Mouse (Mus musculus): ENCODE data around the gene Vwa3b. TPM values are rescaled to one million over a fixed set of nuclear protein-coding genes. Genes with fewer than 3 reads are reported as not detected.

The Vwa3b gene
- polyA plus RNA-seq, 1 experiment: 10.8 TPM

DNA sequence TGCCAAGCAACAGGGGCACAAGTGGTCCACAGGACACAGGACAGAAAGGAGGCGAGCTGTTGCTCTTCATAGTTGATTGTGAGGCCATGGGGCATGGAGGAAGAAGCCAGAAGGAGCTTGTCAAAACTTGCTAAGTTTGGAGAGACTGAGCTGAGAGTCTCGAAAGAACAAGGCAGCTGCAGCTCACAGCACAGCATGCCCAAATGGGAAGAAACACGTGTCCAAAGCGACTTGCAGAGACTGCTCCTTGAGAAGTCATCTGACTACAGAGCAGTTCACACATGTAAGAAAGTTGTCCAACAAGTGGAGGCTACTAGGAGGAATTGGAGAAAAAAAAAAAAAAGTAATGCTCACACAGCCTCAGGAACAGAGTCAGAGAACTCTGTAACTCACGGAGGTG is 62.8 kb downstream of the Vwa3b start:
- no peak overlapping the region for H3K27ac ChIP-seq (ENCODE audit: insufficient read depth, low read length)
- H3K9me3 ChIP-seq (replicated peaks; ENCODE audit: control insufficient read depth, insufficient read depth, low read length, poor library complexity, severe bottlenecking): no peaks in the 10 kb centered on the region
- H3K9ac ChIP-seq (ENCODE audit: low read depth, poor library complexity, severe bottlenecking): no peak overlapping the region
- H3K27me3 ChIP-seq (ENCODE audit: control insufficient read depth, insufficient read depth, low read length, poor library complexity, severe bottlenecking): no peaks in the 10 kb centered on the region
- TF ChIP-seq CTCF (IDR thresholded peaks at IDR 0.05; ENCODE audit: low read depth, low read length): no peak
- no peak for TF ChIP-seq EP300 (IDR thresholded peaks at IDR 0.05; ENCODE audit: insufficient read depth, low read depth, low read length)
- no peak for TF ChIP-seq POLR2A (IDR thresholded peaks at IDR 0.05; ENCODE audit: insufficient read depth, low read length)
- no peaks in the 10 kb centered on the region for H3K36me3 ChIP-seq (ENCODE audit: control insufficient read depth, insufficient read depth, low read length, poor library complexity, severe bottlenecking)
- peaks cover 12% of the 10 kb centered on the region for H3K4me1 ChIP-seq (ENCODE audit: control insufficient read depth, insufficient read depth, low read length)
- no peak overlapping the region for H3K4me3 ChIP-seq (ENCODE audit: low read depth, low read length)

DNA sequence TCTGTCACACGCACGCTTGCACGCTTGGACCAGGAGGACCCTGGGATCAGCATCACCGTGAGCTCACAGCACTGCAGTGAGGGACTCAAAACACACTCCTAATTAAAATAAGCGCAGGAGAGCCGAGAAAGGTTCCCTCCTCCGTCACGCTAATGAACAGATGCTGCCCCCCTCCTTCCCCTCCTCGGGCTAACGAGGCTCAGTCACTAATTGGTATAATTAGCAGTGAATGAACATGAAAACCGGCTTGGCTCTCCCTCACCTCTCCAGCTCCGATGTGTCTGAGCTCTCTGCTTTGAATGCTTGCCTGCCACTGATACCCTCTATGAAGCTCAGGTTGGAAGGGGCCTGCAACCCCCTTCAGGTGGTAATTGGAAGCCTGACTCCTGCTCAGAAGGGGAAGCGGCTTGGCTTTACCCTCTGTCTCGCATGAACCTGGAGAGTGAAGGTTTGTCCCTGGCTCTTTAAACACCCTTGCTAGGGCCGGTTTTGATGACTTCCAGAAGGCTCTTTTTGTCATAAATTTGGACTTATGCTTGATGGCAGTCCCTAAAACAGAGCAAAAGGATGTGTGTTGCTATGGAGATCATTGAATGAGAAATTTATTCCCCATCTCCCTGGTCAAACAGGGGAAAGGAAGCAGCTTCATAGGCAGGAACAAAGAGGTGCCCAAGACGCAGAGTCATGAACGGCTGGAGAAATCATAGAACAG is 71.1 kb downstream of the Vwa3b start:
- no peaks in the 10 kb centered on the region for H3K27me3 ChIP-seq (ENCODE audit: control insufficient read depth, insufficient read depth, low read length, poor library complexity, severe bottlenecking)
- no peak overlapping the region for H3K9ac ChIP-seq (ENCODE audit: low read depth, poor library complexity, severe bottlenecking)
- peaks cover 5% of the 10 kb centered on the region for H3K4me1 ChIP-seq (ENCODE audit: control insufficient read depth, insufficient read depth, low read length)
- H3K36me3 ChIP-seq (ENCODE audit: control insufficient read depth, insufficient read depth, low read length, poor library complexity, severe bottlenecking): no peaks in the 10 kb centered on the region
- no peaks in the 10 kb centered on the region for H3K9me3 ChIP-seq (replicated peaks; ENCODE audit: control insufficient read depth, insufficient read depth, low read length, poor library complexity, severe bottlenecking)
- no peak overlapping the region for H3K4me3 ChIP-seq (ENCODE audit: low read depth, low read length)
- no peak for TF ChIP-seq EP300 (IDR thresholded peaks at IDR 0.05; ENCODE audit: insufficient read depth, low read depth, low read length)
- TF ChIP-seq POLR2A (IDR thresholded peaks at IDR 0.05; ENCODE audit: insufficient read depth, low read length): no peak
- TF ChIP-seq CTCF (IDR thresholded peaks at IDR 0.05; ENCODE audit: low read depth, low read length): no peak
- H3K27ac ChIP-seq (ENCODE audit: insufficient read depth, low read length): no peak overlapping the region

DNA sequence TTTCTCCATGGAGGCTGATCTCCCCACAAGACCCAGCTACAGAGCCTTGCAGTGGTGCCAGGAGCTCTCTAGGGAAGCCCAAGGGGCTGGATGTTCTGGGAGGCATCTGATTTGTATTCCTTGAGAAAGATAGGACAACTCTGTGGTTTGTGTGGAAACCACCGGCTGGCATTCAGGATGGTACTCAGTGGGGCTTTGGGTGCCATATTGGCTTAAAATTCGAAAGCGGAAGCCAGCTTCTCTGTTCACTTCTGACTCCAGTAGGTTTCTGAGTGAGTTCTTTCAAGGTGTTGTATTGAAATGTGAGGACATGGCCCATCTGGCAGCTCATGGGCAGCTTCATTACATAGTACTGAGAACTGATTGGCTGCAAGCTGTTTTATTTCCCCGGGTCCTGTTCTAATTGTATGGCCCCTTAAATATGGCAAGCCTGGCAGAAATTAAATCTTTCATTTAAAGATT is 71.7 kb downstream of the Vwa3b start:
- H3K4me1 ChIP-seq (ENCODE audit: control insufficient read depth, insufficient read depth, low read length): peaks cover 5% of the 10 kb centered on the region
- TF ChIP-seq CTCF (IDR thresholded peaks at IDR 0.05; ENCODE audit: low read depth, low read length) (no peak), POLR2A (IDR thresholded peaks at IDR 0.05; ENCODE audit: insufficient read depth, low read length) (no peak), EP300 (IDR thresholded peaks at IDR 0.05; ENCODE audit: insufficient read depth, low read depth, low read length) (no peak)
- H3K9me3 ChIP-seq (replicated peaks; ENCODE audit: control insufficient read depth, insufficient read depth, low read length, poor library complexity, severe bottlenecking): no peaks in the 10 kb centered on the region
- H3K36me3 ChIP-seq (ENCODE audit: control insufficient read depth, insufficient read depth, low read length, poor library complexity, severe bottlenecking): no peaks in the 10 kb centered on the region
- H3K27ac ChIP-seq (ENCODE audit: insufficient read depth, low read length): no peak overlapping the region
- no peaks in the 10 kb centered on the region for H3K27me3 ChIP-seq (ENCODE audit: control insufficient read depth, insufficient read depth, low read length, poor library complexity, severe bottlenecking)
- H3K9ac ChIP-seq (ENCODE audit: low read depth, poor library complexity, severe bottlenecking): no peak overlapping the region
- H3K4me3 ChIP-seq (ENCODE audit: low read depth, low read length): no peak overlapping the region

DNA sequence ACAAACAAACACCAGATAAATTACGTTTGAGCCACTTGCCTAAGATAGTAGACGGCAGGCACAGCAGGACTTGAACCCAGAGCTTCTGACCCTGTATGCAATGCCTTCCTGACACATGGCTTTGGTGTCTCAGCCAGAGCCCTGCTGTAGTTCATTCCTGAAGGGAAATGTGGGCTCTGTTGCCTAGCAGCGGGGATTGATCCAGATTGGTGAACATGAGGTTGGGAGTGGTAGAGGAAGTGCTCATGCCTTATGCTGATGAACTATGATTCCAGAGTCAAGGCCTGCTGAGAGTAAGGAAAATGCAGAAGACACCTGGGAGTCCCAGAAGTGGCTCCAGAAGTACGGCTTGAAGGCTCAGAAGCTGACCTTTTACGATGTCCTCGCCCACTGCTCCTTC is 74.0 kb downstream of the Vwa3b start:
- Histone ChIP-seq H3K27ac (ENCODE audit: insufficient read depth, low read length) (peak overlapping the region; percentile 29), H3K4me3 (ENCODE audit: low read depth, low read length) (peak overlapping the region; percentile 88), H3K36me3 (ENCODE audit: control insufficient read depth, insufficient read depth, low read length, poor library complexity, severe bottlenecking) (no peaks in the 10 kb centered on the region), H3K4me1 (ENCODE audit: control insufficient read depth, insufficient read depth, low read length) (peaks cover 5% of the 10 kb centered on the region), H3K9me3 (replicated peaks; ENCODE audit: control insufficient read depth, insufficient read depth, low read length, poor library complexity, severe bottlenecking) (no peaks in the 10 kb centered on the region), H3K9ac (ENCODE audit: low read depth, poor library complexity, severe bottlenecking) (peak overlapping the region; percentile 85), H3K27me3 (ENCODE audit: control insufficient read depth, insufficient read depth, low read length, poor library complexity, severe bottlenecking) (no peaks in the 10 kb centered on the region)
- TF ChIP-seq POLR2A (IDR thresholded peaks at IDR 0.05; ENCODE audit: insufficient read depth, low read length) (no peak), EP300 (IDR thresholded peaks at IDR 0.05; ENCODE audit: insufficient read depth, low read depth, low read length) (no peak), CTCF (IDR thresholded peaks at IDR 0.05; ENCODE audit: low read depth, low read length) (no peak)

DNA sequence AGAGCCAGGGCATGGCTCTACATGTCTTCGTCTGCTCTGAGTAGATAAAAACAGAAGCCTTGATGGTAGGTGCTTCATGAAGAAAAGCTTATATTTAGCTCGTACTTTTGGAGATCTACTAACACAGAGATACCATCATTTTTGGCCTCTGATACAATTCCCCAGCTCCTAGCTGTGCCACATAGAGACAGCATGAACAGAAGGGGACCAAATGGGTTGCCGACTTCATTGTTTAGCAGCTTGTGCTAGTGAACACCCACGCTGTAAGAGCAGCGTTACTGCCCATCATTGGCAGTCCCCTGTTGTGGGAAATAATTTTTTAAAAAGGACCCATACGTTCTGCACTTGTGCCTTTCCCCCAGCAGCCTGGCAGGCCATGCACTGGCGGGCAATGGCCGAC is 74.6 kb downstream of the Vwa3b start:
- Histone ChIP-seq H3K4me1 (ENCODE audit: control insufficient read depth, insufficient read depth, low read length) (peaks cover 5% of the 10 kb centered on the region), H3K27me3 (ENCODE audit: control insufficient read depth, insufficient read depth, low read length, poor library complexity, severe bottlenecking) (no peaks in the 10 kb centered on the region), H3K9ac (ENCODE audit: low read depth, poor library complexity, severe bottlenecking) (peak overlapping the region; percentile 85), H3K9me3 (replicated peaks; ENCODE audit: control insufficient read depth, insufficient read depth, low read length, poor library complexity, severe bottlenecking) (no peaks in the 10 kb centered on the region), H3K36me3 (ENCODE audit: control insufficient read depth, insufficient read depth, low read length, poor library complexity, severe bottlenecking) (no peaks in the 10 kb centered on the region), H3K27ac (ENCODE audit: insufficient read depth, low read length) (peak overlapping the region; percentile 29), H3K4me3 (ENCODE audit: low read depth, low read length) (peak overlapping the region; percentile 88)
- TF ChIP-seq CTCF (IDR thresholded peaks at IDR 0.05; ENCODE audit: low read depth, low read length) (no peak), POLR2A (IDR thresholded peaks at IDR 0.05; ENCODE audit: insufficient read depth, low read length) (no peak), EP300 (IDR thresholded peaks at IDR 0.05; ENCODE audit: insufficient read depth, low read depth, low read length) (no peak)

DNA sequence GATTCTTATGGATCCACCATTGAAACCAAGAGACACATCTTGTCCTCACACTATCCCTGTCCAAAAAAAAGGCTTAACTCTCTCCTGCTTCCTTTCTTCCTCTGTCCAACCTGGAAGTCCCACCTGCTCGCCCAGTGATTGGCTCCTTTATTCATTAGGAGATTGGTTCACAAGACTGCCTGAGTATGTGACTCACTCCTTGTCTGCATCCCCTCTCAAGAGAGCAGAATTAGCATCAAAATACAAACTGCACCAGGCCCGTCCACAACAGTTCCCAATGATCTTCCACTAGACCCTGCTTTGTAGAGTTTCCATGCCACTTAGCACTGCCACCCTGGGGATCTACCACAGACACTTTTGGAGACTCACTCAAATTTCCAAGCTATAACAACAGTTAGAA is 75.3 kb downstream of the Vwa3b start:
- Histone ChIP-seq H3K27ac (ENCODE audit: insufficient read depth, low read length) (peak overlapping the region; percentile 47), H3K4me3 (ENCODE audit: low read depth, low read length) (no peak overlapping the region), H3K9me3 (replicated peaks; ENCODE audit: control insufficient read depth, insufficient read depth, low read length, poor library complexity, severe bottlenecking) (no peaks in the 10 kb centered on the region), H3K36me3 (ENCODE audit: control insufficient read depth, insufficient read depth, low read length, poor library complexity, severe bottlenecking) (no peaks in the 10 kb centered on the region), H3K27me3 (ENCODE audit: control insufficient read depth, insufficient read depth, low read length, poor library complexity, severe bottlenecking) (no peaks in the 10 kb centered on the region), H3K9ac (ENCODE audit: low read depth, poor library complexity, severe bottlenecking) (peak overlapping the region; percentile 85), H3K4me1 (ENCODE audit: control insufficient read depth, insufficient read depth, low read length) (peaks cover 5% of the 10 kb centered on the region)
- TF ChIP-seq EP300 (IDR thresholded peaks at IDR 0.05; ENCODE audit: insufficient read depth, low read depth, low read length): no peak
- no peak for TF ChIP-seq POLR2A (IDR thresholded peaks at IDR 0.05; ENCODE audit: insufficient read depth, low read length)
- TF ChIP-seq CTCF (IDR thresholded peaks at IDR 0.05; ENCODE audit: low read depth, low read length): no peak
